Mouse (Mus musculus): ENCODE results near the gene Smim13.

DNA sequence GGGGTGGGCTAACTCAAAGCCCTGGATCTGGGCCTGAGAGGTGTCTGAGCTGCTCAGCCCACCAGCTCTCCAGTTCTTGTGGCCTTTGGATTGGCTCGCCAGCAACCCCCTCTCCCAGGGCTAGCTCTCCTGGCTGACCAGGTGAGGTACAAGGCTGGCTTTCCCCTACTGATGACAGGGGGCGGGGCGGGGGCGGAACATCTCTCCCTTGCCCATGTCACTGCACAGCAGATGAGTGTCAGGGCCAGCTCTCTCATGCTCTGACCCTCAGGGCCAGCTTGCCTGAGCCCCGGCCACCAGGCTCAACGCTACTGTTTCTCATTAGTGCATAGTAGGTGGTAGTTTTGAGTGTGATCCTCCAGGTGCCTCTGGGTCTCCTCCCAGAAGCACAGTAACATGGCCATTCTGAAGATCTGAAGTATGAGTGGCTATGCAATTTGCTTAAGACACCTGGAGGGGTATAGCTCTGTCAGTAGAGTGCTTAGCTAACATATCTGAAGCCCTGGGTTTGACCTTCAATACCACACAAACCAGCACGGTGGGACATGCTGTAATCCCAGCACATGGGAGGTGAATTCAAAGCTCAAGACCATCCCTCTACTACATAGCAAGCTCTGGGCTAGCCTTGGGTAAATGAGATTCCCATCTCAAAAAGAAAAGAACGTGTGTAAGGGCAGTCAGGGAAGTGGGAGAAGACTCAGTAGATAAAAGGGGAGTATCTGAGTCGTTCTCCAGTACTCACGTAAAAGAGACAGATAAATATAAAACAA lies 11.4 kb upstream of the Smim13 start:
- TF ChIP-seq CTCF (IDR thresholded peaks at IDR 0.05; ENCODE audit: control insufficient read depth, insufficient read depth, low read length) (no peak), POLR2A (IDR thresholded peaks at IDR 0.05; ENCODE audit: borderline replicate concordance, control insufficient read depth, low read depth, low read length) (no peak)

All from bone marrow, adult 2 months (tissue).